Mouse (Mus musculus): Measurements from ENCODE around the gene Ces2e. TPM values are rescaled to one million over a fixed set of nuclear protein-coding genes. Genes with fewer than 3 reads are reported as not detected.
"Not testable (repeated sequence)": the region's sequence is repeated elsewhere in the genome, so short reads cannot be mapped to it uniquely, and the experiment has no call there.

The Ces2e gene
- 1 to 10 TPM in 1 of 2 experiments, under 1 TPM in 1; 0.76 to 1.9 TPM for total RNA-seq (2021)
- 2.6 and 4.2 TPM in 2 replicates for polyA plus RNA-seq (2012; rRNA removed)
- long read RNA-seq, partial matches to known transcripts: 3 of 5 reads
- long read RNA-seq, other reads (novel, unspliced or antisense): 0 of 5 reads

DNA sequence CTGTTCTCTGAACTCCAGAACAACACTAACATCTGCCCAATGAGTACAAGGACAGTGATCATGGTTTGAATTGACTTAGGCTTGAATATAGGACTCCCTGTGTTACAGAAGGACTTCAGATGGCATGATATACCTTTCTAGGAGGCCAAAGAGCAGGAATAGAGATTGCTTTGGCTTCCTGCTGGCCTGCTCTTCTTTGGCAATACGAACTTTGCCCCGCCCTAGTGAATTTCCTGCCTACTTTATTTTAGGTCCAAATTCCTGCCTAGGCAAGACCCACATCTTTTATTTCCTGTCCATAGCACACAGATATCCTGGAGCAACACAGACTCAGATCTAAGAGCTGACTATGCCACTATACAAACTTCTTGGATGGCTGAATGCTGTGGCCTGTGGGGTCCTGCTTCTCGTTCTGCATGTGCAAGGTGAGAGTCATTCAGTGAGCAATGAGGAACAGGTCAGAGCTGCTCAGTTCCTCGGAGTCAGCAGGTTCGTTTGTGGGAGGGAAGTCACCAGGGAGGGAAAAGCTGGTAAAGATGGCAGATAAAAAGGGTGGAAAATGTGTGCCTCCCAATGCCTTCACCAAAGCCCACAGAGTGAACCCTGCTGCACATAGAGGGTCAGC lies at the start of gene Ces2e:
TSS of gene Ces2e (plus strand) at position 289 of the 625 bp plus-strand sequence.
- no peaks in the 10 kb centered on the region for H3K27me3 ChIP-seq (ENCODE audit: control insufficient read depth, insufficient read depth, low read length)

DNA sequence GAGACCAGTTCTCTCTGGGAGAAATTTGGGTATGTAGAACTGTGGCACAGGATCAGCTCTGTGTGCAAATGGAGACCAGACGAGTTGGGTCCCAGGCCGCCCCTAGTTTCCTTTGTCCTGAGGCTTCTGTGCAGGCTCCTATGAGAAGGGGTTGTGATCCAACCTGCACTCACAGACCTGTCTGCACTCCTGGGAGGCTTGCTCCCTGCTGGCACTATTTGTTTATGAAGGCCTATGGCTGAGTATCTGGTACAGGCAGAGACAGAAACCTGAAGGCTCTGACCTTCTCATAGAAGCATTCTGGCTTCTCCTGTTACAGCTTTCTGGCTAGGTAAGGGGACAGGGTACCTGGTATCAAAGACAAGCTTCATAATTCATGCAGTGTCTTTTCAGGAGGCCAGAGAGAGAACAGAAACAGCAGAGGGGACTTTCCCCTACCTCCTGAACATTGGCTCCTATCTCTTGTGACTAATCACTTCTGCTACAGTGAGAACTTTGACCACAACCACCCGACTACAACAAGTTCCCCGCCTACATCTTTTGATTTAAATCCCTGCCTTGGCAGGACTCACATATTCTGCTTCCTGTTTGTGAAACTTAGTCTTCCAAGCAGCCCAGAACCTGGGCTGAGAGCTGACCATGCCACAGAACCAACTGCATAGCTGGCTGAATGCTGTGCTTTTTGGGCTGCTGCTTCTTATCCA lies 39.7 kb upstream of the Ces2e start:
- H3K27ac ChIP-seq, DNase-seq: not testable (repeated sequence)
- WGBS: no CpG with 5 or more reads among the region's 4 CpGs

More for the DNA sequence above, at the start of gene Ces2e:
- Histone ChIP-seq H3K9ac (ENCODE audit: low read depth, low read length) (no peak within 1 kb of the TSS), H3K27ac (peak within 1 kb of the TSS; percentile 37), H3K4me1 (ENCODE audit: control insufficient read depth, insufficient read depth, low read length) (peaks cover 2% of the 10 kb centered on the region; the same call in 1 of the 2 replicates), H3K79me2 (replicated peaks; ENCODE audit: control insufficient read depth, insufficient read depth, low read length) (no peaks in the 10 kb centered on the region), H3K36me3 (ENCODE audit: control insufficient read depth, insufficient read depth, low read length) (no peaks in the 10 kb centered on the region), H3K4me3 (no peak within 1 kb of the TSS)
- DNase-seq: peak in 1 of 2 experiments; percentile 10
- 46% methylated on average over 5 of the region's 5 CpGs for WGBS
- TF ChIP-seq POLR2A (IDR thresholded peaks at IDR 0.05; ENCODE audit: insufficient read depth, low read depth, low read length): no peak
- no peak for TF ChIP-seq CTCF (IDR thresholded peaks at IDR 0.05)
- no peak for TF ChIP-seq EP300 (IDR thresholded peaks at IDR 0.05; ENCODE audit: insufficient read depth, low read depth, low read length)
- intact Hi-C loops (cut with DNase I): no loop called here

DNA sequence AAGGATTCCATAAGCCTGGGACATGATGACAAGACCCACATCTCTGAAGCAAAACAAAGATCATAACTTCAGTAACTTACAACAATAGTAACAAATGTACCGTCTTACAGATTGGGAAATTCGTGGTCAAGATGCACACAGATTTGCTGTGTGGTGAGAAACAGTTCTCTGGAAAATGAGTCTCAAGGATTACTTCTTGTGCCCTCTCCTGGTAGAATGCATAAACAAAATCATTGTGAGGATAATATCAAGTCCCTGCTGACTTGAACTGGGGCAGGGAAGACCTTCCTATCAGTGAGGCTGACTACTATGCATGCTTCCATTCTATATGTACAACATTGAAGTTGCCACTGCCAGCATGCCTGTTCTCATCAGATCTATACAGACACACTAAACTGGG lies 24.3 kb upstream of the Ces2e start:
- DNase-seq: no peak
- WGBS: 68% methylated on average over 2 of the region's 2 CpGs
- intact Hi-C loops (cut with DNase I): loop anchor here (5.0 kb wide), 1 partner anchor 244 kb away; no protein-coding TSS in a partner anchor

More for the DNA sequence above, 39.7 kb upstream of the Ces2e start:
- H3K9ac ChIP-seq (ENCODE audit: low read depth, low read length); H3K36me3 ChIP-seq (ENCODE audit: control insufficient read depth, insufficient read depth, low read length); H3K79me2 ChIP-seq (replicated peaks; ENCODE audit: control insufficient read depth, insufficient read depth, low read length); H3K4me3 ChIP-seq; H3K27me3 ChIP-seq (ENCODE audit: control insufficient read depth, insufficient read depth, low read length); H3K4me1 ChIP-seq (ENCODE audit: control insufficient read depth, insufficient read depth, low read length); intact Hi-C loops (cut with DNase I): not testable (repeated sequence)

DNA sequence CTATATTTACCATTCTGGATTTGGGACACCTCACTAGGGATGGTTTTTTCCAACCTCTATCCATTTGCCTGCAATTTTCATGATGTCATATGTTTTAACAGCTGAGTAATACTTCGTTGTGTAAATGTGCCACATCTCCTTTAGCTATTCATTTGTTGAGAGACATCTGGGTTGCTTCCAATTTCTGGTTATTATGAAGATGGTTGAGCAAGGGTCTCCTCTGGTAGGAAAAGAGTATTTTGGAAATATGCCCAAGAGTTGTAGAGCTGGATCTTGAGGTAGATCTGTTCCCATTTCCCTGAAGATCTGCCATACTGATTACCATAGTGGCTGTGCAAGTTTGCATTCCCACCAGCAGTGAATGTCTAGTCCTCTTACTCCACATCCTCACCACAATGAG lies 18.9 kb upstream of the Ces2e start:
- Histone ChIP-seq H3K27ac (no peak overlapping the region), H3K9ac (ENCODE audit: low read depth, low read length) (no peak overlapping the region), H3K36me3 (ENCODE audit: control insufficient read depth, insufficient read depth, low read length) (no peaks in the 10 kb centered on the region), H3K27me3 (ENCODE audit: control insufficient read depth, insufficient read depth, low read length) (no peaks in the 10 kb centered on the region), H3K4me3 (no peak overlapping the region), H3K4me1 (ENCODE audit: control insufficient read depth, insufficient read depth, low read length) (no peaks in the 10 kb centered on the region), H3K79me2 (replicated peaks; ENCODE audit: control insufficient read depth, insufficient read depth, low read length) (no peaks in the 10 kb centered on the region)
- TF ChIP-seq EP300 (IDR thresholded peaks at IDR 0.05; ENCODE audit: insufficient read depth, low read depth, low read length) (no peak), CTCF (IDR thresholded peaks at IDR 0.05) (no peak), POLR2A (IDR thresholded peaks at IDR 0.05; ENCODE audit: insufficient read depth, low read depth, low read length) (no peak)
- WGBS: 36% methylated on average over 1 of the region's 1 CpGs
- DNase-seq: no peak
- intact Hi-C loops (cut with DNase I): no loop called here

More for the DNA sequence above, 24.3 kb upstream of the Ces2e start:
- Histone ChIP-seq H3K27me3 (ENCODE audit: control insufficient read depth, insufficient read depth, low read length) (no peaks in the 10 kb centered on the region), H3K9ac (ENCODE audit: low read depth, low read length) (no peak overlapping the region), H3K4me1 (ENCODE audit: control insufficient read depth, insufficient read depth, low read length) (no peaks in the 10 kb centered on the region), H3K36me3 (ENCODE audit: control insufficient read depth, insufficient read depth, low read length) (no peaks in the 10 kb centered on the region), H3K79me2 (replicated peaks; ENCODE audit: control insufficient read depth, insufficient read depth, low read length) (no peaks in the 10 kb centered on the region), H3K27ac (no peak overlapping the region), H3K4me3 (no peak overlapping the region)
- TF ChIP-seq CTCF (IDR thresholded peaks at IDR 0.05) (peak; percentile 30), POLR2A (IDR thresholded peaks at IDR 0.05; ENCODE audit: insufficient read depth, low read depth, low read length) (no peak)

DNA sequence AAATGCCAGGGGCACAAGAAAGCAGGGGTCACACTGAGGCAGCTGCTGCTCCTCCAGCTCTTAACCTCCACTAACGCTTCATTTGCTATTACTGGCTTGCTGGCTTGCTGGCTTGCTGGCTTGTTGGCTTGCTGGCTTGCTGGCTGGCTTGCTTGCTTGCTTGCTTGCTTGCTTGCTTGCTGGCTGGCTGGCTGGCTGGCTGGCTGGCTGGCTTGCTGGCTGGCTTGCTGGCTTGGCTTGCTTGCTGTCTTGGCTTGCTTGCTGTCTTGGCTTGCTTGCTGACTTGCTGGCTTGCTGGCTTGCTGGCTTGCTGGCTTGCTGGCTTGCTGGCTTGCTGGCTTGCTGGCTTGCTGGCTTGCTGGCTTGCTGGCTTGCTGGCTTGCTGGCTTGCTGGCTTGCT lies 17.0 kb upstream of the Ces2e start:
- DNase-seq: peak; percentile 74 to 81
- H3K4me1 ChIP-seq (ENCODE audit: control insufficient read depth, insufficient read depth, low read length); H3K9ac ChIP-seq (ENCODE audit: low read depth, low read length); H3K4me3 ChIP-seq; H3K27ac ChIP-seq; H3K27me3 ChIP-seq (ENCODE audit: control insufficient read depth, insufficient read depth, low read length); intact Hi-C loops (cut with DNase I); H3K79me2 ChIP-seq (replicated peaks; ENCODE audit: control insufficient read depth, insufficient read depth, low read length); H3K36me3 ChIP-seq (ENCODE audit: control insufficient read depth, insufficient read depth, low read length): not testable (repeated sequence)
- 44% methylated on average over 1 of the region's 1 CpGs for WGBS

DNA sequence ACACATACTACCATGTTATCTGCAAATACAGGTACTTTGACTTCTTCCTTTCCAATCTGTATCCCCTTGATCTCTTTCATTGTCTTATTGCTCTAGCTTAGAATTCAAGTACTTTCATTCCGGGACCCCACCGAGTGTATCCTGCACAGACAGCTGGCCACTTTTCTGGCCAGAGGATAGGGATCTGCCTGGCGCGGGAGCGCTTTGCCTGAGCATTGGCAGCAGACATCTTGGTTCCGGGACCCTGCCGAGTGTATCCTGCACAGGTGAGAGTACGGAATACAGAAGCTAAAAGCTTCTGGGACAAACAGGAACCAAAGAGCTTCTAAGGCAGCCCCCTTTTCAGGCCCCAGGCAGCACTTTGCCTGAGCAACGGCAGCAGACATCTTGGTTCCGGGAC lies 16.4 kb upstream of the Ces2e start:
- H3K27ac ChIP-seq; H3K27me3 ChIP-seq (ENCODE audit: control insufficient read depth, insufficient read depth, low read length); H3K9ac ChIP-seq (ENCODE audit: low read depth, low read length); H3K36me3 ChIP-seq (ENCODE audit: control insufficient read depth, insufficient read depth, low read length); intact Hi-C loops (cut with DNase I); H3K79me2 ChIP-seq (replicated peaks; ENCODE audit: control insufficient read depth, insufficient read depth, low read length); H3K4me3 ChIP-seq; DNase-seq; H3K4me1 ChIP-seq (ENCODE audit: control insufficient read depth, insufficient read depth, low read length): not testable (repeated sequence)
- WGBS: 93% methylated on average over 10 of the region's 10 CpGs

Data from heart, adult 2 months (tissue).